Mouse (Mus musculus): ENCODE data around the gene Gtsf1.

The Gtsf1 gene

DNA sequence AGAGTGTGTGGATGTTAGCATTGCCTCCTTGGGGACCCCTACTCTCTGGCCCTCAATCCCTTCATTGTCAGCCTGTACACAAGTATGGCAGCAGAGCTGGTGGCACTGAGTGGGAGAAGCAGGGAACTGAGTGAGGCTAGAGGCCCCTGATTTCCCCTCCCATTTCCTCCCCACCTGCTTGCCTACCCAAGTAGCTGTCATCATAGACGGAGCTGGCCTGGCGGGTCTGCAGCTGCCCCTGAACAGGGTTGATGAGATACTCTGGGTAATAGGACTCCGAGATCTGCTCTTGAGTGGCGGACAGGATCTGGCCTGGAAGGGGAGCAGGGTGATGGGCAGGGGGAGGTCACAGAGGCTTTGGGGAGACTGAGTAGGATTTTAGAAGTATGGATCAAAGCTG, 74.1 kb downstream of the Gtsf1 start:
- DNase-seq, result no peak

DNA sequence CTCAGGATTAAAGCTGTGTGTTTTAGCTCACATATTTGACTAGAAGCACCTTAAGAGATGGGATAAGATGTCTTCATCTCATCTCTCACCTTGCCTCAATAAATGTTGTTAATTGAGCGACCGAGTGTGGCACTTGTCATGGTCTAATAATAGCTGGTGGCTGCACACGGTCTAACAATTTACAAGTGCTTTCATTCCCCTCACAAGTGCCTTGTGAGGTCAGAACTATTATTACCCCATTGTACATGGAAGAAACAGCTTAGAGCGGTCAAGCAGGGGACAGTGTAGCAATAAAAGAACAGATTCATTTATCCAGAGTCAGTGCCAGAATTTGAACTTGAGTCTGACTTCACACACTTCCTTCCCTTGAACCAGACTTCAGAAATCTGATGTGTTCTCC, 74.8 kb downstream of the Gtsf1 start:
- DNase-seq, result no peak

DNA sequence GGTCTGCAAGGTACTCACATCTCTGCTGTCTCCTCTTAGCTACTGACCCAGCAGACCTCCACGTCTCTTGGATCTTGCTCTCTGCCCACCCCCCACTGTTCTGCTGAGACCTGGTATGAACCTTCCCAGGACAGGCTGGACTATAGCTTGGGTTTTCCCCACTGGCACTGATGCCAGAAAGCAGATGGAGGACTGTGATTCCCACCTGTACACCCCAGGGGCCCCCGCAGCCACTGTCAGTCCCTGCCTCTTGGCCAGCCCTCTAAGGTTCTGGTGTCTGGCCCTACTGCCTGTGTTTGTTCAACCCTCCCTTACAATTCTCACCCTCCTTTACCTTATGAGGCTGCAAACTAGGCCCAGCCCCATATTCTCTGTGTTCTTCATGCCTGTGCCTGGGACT, 75.6 kb downstream of the Gtsf1 start:
- no peak for DNase-seq

DNA sequence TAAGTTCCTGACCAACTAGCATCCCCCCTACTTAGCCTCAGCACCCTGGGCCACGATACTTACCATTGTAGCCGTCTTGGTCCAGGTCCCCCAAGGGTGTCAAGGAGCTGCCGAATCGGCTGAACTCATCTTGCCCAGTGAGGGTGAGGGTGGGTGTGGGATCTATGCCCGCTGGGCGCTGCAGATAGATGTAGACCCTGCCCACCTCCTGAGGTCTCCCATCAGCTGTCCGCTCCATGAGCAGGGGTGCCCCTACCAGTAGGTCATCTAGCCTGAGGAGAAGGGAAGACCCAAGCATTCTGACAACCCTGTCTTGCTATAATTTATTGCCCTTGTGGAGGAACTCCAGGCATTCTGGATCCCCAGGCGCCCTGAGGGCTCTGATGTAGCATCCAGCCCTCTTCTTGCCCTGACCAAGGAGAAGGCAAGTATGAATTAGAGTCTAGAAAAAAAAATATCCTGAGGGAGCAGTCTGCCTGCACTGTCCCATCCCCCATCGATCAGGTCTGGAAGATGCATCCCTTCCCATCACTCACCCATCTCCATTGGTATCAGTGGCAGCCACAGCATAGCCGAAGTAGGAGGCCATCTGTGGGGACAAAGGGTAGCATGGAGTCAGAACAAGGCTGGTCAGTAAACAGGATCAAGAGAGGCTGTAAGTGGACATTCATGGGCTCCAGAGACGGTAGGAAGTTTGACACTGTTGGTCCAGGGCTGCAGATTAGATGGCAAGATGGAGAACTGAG, 76.6 kb downstream of the Gtsf1 start:
- DNase-seq, result no peak

DNA sequence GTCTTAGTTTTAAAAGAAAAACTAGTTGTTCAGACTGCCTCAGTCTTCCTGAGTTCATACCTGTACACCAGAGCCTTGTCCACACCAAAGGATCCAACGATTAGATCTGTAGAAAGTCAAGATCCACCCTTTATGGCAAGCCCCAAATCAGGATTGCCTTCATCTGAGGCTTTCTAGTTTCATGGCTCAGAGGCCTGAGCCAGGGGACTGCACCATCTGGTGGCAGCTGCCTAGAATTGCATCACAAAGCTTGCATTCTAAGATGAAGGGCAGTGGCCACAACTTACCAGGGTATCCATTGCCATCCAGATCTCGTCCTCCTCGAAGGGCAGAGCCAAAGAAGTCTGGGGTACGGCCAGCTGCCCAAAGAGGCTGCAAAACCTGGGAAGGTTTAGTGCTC, 77.4 kb downstream of the Gtsf1 start:
- peak; percentile 73 to 75 for DNase-seq
